Mouse (Mus musculus) neutrophil, adult 5-6 weeks (primary cell): ENCODE data around the gene Zmynd8. TPM values are rescaled to one million over a fixed set of nuclear protein-coding genes. Genes with fewer than 3 reads are reported as not detected.
"Not testable (repeated sequence)": the region's sequence is repeated elsewhere in the genome, so short reads cannot be mapped to it uniquely, and the experiment has no call there.

Experiments
- ATAC-seq: fragments of 151-379, 151-347 bp; 2 replicates; pipeline ENCODE4 v1.8.0; 2017; ENCODE audit warnings: mild to moderate bottlenecking, moderate TSS enrichment; ENCODE audit not compliant: insufficient number of reproducible peaks, poor library complexity, low FRiP score, severe bottlenecking; ENCODE audit errors: extremely low read depth
- total RNA-seq: library from RNA; stranded (forward); fragments of 200-1000 nt; gene quantifications from 2 replicates; pipeline ENCODE4 v1.2.3, GENCODE M21; 2017

Gene Zmynd8
- total RNA-seq, 1 experiment from 2014 or later: 56.9 TPM

GRCm38 (mm10) chr2:165820504-165821095 lies 78.2 kb downstream of the Zmynd8 start:
- no peak for ATAC-seq

GRCm38 (mm10) chr2:165820073-165820472 lies 78.7 kb downstream of the Zmynd8 start:
- no peak for ATAC-seq

- ATAC-seq: peak; percentile 66
These were observed 79.5 kb downstream of the Zmynd8 start for GRCm38 (mm10) chr2:165818985-165819948.

- no peak for ATAC-seq
These were observed 80.2 kb downstream of the Zmynd8 start for GRCm38 (mm10) chr2:165818570-165818969.

- ATAC-seq: no peak
These were observed 81.4 kb downstream of the Zmynd8 start for GRCm38 (mm10) chr2:165817437-165817836.

DNA sequence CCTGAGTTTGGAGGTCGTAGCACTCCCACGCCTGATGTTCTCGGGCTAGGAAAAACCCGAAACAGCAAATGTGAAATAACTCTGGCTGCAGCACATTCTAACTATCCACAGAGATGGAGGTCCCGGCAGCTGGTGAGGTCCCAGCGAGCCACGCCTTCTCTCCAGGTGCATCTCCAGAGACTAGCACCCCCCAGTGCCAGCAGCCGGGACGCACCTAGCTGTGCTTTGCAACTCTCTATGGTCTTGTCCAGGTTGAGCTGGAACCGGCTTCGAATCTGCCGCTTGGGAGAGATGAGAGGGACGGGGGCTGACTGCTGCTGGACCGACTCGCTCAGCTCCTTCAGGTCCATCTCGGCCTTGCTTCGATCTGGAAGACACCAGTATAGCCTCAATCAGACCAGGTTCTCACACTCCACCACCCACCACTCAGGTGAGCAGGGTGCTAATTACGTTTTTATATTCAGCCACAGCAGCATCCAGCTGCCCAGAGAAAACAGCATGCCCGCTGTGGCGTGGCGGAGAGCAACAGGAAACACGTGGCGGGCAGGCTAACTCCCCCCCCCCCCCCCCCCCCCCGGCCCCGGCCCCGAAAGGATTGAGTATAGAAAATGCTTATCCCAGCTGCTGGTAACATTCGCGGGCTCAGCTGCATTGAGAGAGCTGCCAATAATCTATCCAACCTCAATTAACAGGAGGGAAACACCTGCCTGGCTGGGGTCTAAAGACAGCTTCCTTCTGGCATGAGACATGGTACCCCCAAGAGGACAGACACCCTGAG lies 83.5 kb downstream of the Zmynd8 start:
- no peak for ATAC-seq

- ATAC-seq: no peak
These were observed 85.9 kb downstream of the Zmynd8 start for GRCm38 (mm10) chr2:165812889-165813288.

DNA sequence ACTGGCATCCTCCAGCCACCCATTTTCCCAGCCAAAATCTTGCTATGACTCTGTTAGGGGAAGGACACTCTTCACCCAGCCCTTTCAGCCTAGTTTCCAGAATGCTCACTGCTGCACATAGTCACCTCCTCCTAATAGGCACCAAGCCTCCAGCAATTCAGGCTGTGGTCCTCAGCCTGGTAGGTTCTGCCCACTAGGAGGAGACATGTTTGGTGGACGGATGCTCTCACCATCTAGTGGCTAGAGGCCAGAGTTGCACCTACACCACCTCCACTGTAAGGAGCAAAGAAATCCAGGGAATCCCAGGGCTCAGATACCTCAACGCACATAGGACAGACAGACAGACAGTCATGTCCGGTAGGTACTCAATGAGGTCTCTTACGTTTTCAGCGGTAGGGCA lies 87.3 kb downstream of the Zmynd8 start:
- no peak for ATAC-seq

GRCm38 (mm10) chr2:165809901-165810477 lies 88.8 kb downstream of the Zmynd8 start:
- ATAC-seq: no peak

GRCm38 (mm10) chr2:165809091-165809490 lies 89.7 kb downstream of the Zmynd8 start:
- no peak for ATAC-seq

DNA sequence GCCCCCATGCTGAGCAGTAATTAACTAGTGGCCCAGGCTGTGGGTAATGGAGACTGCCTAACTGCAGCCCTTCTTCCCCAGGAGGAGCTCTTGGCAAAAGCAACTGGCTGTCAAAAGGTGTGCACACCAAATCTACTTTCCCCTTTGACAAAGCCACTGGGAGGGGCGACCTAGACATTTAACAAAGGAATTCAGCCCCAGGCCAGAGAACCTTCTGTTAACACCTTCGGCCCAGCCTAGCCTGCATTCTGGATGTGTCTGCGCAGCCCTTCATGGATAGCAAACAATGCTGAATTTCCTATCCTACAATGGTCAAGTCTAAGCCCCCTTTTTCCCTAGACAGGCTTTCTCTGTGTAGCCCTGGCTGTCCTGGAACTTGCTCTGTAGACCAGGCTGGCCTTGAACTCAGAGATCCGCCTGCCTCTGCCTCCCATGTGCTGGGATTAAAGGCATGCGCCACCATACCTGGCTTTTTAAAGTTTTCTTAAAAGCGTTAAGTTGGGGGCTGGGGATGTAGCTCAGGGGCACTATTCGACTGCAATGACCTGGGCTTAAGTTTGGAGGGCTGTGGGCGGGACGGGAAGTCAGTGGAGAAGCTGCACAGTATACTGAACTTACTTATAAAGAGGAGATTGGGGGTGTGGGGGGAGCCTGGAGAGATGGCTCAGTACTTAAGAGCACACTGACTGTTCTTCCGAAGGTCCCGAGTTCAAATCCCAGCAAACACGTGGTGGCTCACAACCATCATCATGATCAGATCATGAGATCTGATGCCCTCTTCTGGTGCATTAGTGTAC lies 90.4 kb downstream of the Zmynd8 start:
- ATAC-seq: no peak

DNA sequence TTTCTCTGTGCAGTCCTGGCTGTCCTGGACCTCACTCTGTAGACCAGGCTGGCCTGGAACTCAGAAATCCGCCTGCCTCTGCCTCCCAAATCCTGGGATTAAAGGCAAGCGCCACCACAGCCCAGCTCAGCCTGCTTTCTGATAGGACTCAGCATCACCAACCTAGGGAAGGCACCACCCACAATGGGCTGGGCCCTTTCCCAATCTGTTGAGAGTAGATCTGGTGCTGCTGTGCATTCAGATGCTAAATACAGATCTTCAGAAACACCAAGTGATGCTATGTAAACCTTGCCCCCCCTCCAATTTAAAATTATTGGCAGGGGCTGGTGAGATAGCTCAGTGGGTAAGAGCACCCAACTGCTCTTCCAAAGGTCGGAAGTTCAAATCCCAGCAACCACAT lies 98.6 kb downstream of the Zmynd8 start:
- ATAC-seq: not testable (repeated sequence)

DNA sequence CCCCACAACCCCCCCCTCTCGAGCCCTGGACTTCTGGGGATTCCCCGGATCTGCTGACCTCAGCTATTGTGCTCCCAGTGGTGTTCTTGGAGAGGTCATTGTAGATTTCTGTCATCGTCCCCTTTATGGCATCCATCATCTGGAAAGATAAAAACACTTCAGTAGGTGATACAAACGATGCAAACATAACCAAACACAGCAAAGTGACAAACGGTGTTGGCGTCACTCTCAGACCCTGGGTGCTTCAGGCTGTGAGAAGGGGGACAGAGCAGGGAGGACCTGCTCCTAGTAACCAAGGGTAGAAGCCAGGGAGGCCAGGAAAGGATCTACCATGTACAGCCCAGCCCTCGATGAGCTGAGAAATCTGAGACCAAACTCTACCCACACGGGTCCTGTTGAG lies 100.9 kb downstream of the Zmynd8 start:
- ATAC-seq: no peak

DNA sequence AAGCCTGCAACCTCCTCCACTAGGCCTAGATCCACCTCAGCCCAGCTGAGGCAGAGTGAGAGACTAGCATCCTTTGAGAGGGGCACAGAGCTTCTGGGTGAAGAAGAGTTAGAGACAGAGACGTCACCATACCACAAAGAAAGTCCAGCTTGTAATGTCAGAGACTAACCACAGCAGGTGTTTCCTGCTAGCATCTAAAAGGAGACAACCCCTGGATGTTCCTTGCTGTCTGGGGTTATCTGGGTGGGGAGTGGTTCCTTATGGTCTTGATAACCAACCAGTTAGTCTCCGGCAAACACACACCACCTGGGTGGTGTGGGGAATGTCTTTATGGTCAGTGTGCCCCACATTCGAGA lies 105.6 kb downstream of the Zmynd8 start:
- ATAC-seq: peak; percentile 40; the same call in 1 of the 2 replicates

DNA sequence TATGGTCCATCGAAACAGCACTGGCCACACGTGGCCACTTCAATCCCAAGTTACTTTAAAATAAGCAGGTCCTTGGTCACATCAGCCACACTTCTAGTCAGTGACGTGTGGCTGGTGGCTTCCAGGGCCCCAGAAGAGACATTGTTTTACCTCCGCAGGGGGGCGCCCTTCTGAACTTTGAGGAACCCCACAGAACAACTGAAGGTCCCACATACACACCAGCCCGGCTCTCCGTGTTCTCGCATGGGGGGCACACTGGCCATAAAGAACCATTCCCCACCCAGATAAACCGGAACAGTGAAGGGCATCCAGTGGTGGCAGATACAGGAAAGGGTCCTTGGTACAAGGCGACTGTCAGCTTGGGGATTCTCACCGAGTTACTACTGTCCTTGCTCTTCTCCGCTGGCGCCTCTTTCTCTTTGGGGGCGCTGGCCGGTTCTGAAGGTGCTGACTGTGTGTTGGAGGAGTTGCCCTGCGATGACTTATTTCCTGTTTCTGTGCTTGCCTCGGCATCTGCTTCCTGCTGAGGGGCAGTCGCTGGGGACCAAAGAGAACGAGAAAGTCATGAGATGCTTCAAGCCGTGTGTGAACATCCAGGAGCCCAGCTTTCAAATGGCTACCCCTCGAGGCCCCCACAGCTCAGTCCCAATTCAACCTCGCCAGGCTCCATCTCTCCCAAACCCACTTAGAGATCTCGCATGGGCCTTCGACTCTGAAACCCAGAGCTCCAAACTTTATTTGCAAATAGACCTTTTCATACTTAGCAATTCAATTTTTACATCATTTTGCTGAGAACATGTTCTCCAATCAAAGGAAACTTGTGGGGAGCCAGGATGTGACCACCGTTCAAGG lies 106.2 kb downstream of the Zmynd8 start:
- no peak for ATAC-seq

- no peak; the same call in 1 of the 2 replicates for ATAC-seq
These were observed 107.2 kb downstream of the Zmynd8 start for GRCm38 (mm10) chr2:165791657-165792056.

GRCm38 (mm10) chr2:165791026-165791425 lies 107.8 kb downstream of the Zmynd8 start:
- no peak for ATAC-seq

DNA sequence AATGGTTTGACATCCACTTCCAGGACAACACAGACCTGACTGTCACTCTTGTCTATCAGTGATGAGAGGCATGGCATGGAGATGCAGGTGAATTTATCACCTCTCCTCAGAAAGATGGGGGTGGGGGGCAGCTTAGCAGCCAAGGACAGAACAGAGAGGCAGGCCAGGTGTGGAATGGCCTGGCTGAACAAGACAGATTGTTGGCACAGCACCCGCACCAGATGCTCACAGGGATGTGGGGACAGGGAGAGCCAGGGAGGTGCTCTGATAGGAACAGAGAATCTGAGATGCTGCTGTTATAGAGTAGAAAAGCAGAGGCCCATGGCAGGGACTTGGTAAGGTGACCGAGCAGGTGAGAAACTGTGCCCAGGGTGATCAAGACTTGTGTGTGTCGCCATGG lies 109.1 kb downstream of the Zmynd8 start:
- no peak for ATAC-seq
